Mouse (Mus musculus): ENCODE measurements around the gene Igsf3. TPM values are rescaled to one million over a fixed set of nuclear protein-coding genes. Genes with fewer than 3 reads are reported as not detected.

The Igsf3 gene
- total and polyA plus RNA-seq, 2 experiments from 2014 or later = 84.2 to 102 TPM

DNA sequence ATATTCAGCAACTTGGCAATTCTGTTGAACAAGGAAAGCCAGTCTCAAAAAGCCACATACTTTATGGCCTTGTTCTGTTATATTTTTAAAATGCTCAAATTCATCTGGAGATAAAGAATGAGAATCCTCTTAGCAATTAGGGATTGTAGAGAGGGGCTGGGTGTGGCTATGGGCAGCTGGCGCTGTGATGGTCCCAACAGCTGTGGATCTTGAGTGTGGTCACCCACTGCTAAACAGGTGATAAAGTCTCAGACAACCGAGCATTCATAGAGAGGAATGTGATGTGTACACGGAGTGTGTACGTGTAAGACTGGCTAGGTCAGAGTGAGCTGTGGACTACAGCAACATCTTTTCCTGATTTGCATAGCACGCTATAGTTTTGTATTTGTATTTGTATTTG, 133.7 kb downstream of the Igsf3 start:
- ATAC-seq (ENCODE audit: low FRiP score) (no peak), DNase-seq (ENCODE audit: low spot score) (no peak)
- H3K4me3 ChIP-seq (ENCODE audit: low read depth, low read length) = no peak overlapping the region
- no peaks in the 10 kb centered on the region; the same call in 1 of the 2 replicates for H3K27me3 ChIP-seq (ENCODE audit: insufficient read depth, low read length)
- H3K4me2 ChIP-seq (ENCODE audit: low read depth, low read length, poor library complexity, severe bottlenecking) = no peak overlapping the region
- peaks cover 5% of the 10 kb centered on the region; the same call in 1 of the 2 replicates for H3K4me1 ChIP-seq (ENCODE audit: insufficient read depth, low read length)
- TF ChIP-seq CTCF (IDR thresholded peaks at IDR 0.05) = no peak
- no peaks in the 10 kb centered on the region for H3K36me3 ChIP-seq (ENCODE audit: insufficient read depth, low read length)
- no peak overlapping the region for H3K9ac ChIP-seq (replicated peaks; ENCODE audit: low read length, poor library complexity, severe bottlenecking)
- WGBS = 95% methylated on average over 5 of the region's 5 CpGs
- no peak overlapping the region for H3K27ac ChIP-seq (ENCODE audit: low read depth, low read length)
- no peaks in the 10 kb centered on the region for H3K9me3 ChIP-seq (ENCODE audit: low read length)

Other genes starting within 250 kb of the Igsf3 start
- not detected in 2 replicates for gene Cd2, start 89.1 kb upstream of the Igsf3 start, total RNA-seq (2014; rRNA removed)
- gene Cd2, start 89.1 kb upstream of the Igsf3 start, polyA plus RNA-seq (2015; fragmentation: Nextera tagmentation; extraction: Ambion mirVana) = 0.21 and 0.22 TPM in 2 replicates
- gene Atp1a1, start 227.6 kb downstream of the Igsf3 start, total RNA-seq (2014; rRNA removed) = 211 and 235 TPM in 2 replicates
- gene Atp1a1, start 227.6 kb downstream of the Igsf3 start, polyA plus RNA-seq (2015; fragmentation: Nextera tagmentation; extraction: Ambion mirVana) = 54.7 and 56.7 TPM in 2 replicates

Data from midbrain, postnatal 0 days (tissue).